Mouse (Mus musculus): ENCODE data around the gene Rassf4. TPM values are rescaled to one million over a fixed set of nuclear protein-coding genes. Genes with fewer than 3 reads are reported as not detected.

Gene Rassf4
- polyA plus RNA-seq, 1 experiment: 2.0 TPM

DNA sequence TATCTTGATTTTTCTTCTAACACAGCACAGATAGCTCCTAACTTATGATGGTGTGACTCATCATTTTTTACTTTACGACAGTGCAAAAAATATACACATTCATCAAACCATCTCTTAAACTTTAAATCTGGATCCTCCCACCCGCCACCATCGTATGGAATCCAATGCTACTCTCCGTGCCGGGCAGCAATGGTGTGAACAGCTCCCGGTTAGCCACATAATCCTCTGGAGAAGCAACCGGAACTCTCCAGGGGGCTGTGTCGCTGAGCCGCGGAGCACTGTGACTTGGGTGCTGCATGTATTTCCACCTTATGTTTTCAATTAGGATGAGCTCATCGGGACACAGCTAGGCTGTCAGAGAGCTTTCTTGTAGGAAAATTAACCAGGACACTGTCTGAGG is 30.8 kb downstream of the Rassf4 start:
- TF ChIP-seq CTCF (IDR thresholded peaks at IDR 0.05; ENCODE audit: borderline replicate concordance, insufficient read depth, low read length): no peak
- TF ChIP-seq POLR2A (IDR thresholded peaks at IDR 0.05; ENCODE audit: low read depth, low read length): no peak
- Histone ChIP-seq H3K27ac (ENCODE audit: insufficient read depth, low read length) (no peak overlapping the region), H3K4me1 (ENCODE audit: control insufficient read depth, insufficient read depth, low read length) (peaks cover 3% of the 10 kb centered on the region), H3K4me3 (ENCODE audit: insufficient read depth, low read length) (no peak overlapping the region)

DNA sequence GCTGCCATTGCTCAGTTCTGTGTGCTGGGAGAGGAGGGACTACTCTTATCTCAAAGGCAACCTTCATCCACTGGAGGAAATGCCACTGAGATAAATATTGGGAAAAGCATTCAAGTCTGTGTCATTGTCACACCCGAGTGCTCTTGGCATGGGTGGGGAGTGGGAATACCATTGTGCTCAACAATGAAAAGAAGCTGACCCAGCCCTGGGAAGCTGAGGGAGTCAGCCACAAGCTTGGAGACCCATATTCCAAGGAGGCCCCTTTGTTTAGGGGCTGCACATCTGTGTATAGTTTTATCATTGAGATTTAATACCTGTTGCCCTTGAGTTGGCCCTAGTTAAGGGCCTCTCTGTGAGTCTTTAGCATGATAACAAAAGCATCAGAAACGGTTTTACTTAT is 34.1 kb downstream of the Rassf4 start:
- no peak overlapping the region for H3K4me3 ChIP-seq (ENCODE audit: insufficient read depth, low read length)
- H3K4me1 ChIP-seq (ENCODE audit: control insufficient read depth, insufficient read depth, low read length): peaks cover 3% of the 10 kb centered on the region
- TF ChIP-seq CTCF (IDR thresholded peaks at IDR 0.05; ENCODE audit: borderline replicate concordance, insufficient read depth, low read length) (no peak), POLR2A (IDR thresholded peaks at IDR 0.05; ENCODE audit: low read depth, low read length) (no peak)
- H3K27ac ChIP-seq (ENCODE audit: insufficient read depth, low read length): no peak overlapping the region

DNA sequence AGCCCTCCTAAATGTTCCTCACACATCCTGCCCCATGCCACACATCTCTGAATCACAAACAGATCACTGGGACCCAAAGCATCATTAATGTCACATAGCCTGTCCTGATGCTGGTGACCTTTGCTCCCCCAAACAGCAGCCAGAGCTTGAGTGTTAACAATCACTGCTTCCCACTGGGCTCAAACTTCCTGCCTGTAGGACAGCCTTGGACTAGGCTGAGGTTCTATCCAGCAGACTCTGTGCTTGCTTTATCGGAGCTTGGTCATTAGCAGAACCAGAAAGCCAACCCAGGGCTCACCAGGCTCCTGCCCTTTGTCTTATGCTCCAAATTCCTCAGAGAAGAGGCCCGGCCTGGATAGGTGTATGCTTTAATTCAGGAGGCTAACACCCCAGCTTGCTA is 34.9 kb downstream of the Rassf4 start:
- H3K27ac ChIP-seq (ENCODE audit: insufficient read depth, low read length): no peak overlapping the region
- no peak overlapping the region for H3K4me3 ChIP-seq (ENCODE audit: insufficient read depth, low read length)
- no peak for TF ChIP-seq CTCF (IDR thresholded peaks at IDR 0.05; ENCODE audit: borderline replicate concordance, insufficient read depth, low read length)
- no peak for TF ChIP-seq POLR2A (IDR thresholded peaks at IDR 0.05; ENCODE audit: low read depth, low read length)
- H3K4me1 ChIP-seq (ENCODE audit: control insufficient read depth, insufficient read depth, low read length): peaks cover 3% of the 10 kb centered on the region

DNA sequence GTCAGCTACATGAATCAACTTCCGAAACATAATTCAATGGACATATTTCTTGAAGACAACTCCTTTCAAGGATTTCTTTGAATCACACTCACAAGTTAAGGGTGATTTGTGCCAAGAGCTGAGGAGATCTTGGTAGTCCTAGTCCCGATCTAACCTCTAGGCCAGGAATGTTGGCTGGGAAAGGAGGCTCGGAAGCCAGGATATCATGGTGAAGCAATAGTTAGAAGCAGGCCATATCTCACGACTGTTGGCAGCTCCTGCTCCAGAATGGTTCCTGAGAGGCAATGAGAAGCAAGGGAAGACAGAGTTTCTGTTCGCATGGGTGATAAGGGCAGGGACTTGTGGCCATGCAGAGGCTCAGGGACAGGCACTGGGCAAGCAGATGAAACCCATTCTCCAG is 36.3 kb downstream of the Rassf4 start:
- Histone ChIP-seq H3K27ac (ENCODE audit: insufficient read depth, low read length) (no peak overlapping the region), H3K4me3 (ENCODE audit: insufficient read depth, low read length) (no peak overlapping the region), H3K4me1 (ENCODE audit: control insufficient read depth, insufficient read depth, low read length) (no peaks in the 10 kb centered on the region; the same call in 1 of the 2 replicates)
- TF ChIP-seq CTCF (IDR thresholded peaks at IDR 0.05; ENCODE audit: borderline replicate concordance, insufficient read depth, low read length): no peak
- no peak for TF ChIP-seq POLR2A (IDR thresholded peaks at IDR 0.05; ENCODE audit: low read depth, low read length)

DNA sequence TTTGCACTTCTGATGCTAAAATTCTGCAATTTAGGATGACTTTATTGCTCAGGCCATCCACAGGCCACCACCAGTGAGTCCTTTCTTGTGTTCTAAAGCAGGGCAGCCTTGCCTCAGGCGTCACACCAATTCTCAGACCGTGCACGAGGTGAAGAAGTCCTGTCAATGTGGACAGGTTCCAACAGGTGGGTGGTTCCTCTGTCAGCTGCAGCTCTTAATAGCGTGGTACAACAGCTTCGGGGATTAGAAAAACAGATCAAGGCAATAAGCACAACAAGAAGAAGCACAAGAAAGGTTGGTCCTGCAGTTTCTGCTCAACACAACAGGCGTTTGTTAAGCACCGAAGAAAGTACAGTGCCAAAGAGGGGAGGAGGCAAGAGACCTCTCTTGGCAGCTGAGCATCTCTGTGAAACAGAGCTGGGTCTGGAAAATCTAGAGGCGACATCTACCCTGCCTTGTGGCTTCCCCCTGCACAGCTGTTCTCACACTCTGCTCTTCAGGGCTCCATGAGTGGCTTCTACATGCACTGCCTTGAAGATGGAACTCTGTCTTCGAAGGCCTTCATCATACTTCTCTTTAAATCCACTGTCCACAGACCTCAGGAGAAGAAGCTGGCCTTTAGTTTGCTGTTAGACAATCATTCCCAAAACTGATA is 37.0 kb downstream of the Rassf4 start:
- TF ChIP-seq POLR2A (IDR thresholded peaks at IDR 0.05; ENCODE audit: low read depth, low read length): no peak
- TF ChIP-seq CTCF (IDR thresholded peaks at IDR 0.05; ENCODE audit: borderline replicate concordance, insufficient read depth, low read length): no peak
- no peaks in the 10 kb centered on the region for H3K4me1 ChIP-seq (ENCODE audit: control insufficient read depth, insufficient read depth, low read length)
- H3K27ac ChIP-seq (ENCODE audit: insufficient read depth, low read length): no peak overlapping the region
- no peak overlapping the region for H3K4me3 ChIP-seq (ENCODE audit: insufficient read depth, low read length)

DNA sequence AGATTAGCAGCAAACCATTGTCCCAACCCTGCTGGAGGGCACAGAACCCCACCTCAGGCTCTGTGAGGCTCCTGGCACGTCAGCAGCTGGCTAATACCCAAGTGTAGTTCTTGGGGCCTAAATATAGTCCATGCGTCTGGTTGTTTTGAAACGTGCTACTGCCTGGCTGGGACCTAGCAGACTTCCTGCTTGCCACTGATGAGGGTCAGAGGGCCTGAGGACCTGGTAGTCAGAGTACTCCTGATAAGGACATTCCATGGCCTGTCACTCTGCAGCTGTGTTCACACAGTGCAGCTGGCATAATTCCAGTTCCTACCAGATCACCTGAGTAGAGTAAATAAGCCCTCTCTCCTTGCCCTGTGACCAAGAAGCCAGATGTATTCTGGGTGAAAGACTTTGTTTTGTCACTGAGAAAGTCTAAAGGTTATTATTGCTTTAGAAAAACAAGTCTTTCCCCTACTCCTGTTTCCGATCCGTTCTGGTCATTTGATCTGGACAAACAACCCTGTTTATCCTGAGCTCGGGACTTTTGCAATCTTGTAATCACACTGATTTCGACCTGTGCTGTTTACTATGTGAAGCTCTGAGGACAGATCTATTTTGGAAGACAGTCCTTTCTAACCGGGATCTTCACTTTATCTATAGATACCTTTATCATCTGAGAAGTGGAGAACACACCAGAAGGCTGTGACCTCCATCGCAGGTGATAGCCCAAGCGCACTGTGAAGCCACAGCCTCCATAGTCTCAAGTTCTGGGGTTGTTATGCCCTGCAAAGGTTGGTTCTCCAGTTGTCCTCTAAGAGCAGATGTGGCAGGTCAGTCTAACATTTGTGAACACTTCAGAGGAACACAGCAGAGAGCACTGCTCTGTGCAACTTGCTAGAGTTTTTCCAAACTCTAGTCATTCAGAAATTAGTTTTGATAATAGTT is 38.2 kb downstream of the Rassf4 start:
- TF ChIP-seq POLR2A (IDR thresholded peaks at IDR 0.05; ENCODE audit: low read depth, low read length) (no peak), CTCF (IDR thresholded peaks at IDR 0.05; ENCODE audit: borderline replicate concordance, insufficient read depth, low read length) (no peak)
- Histone ChIP-seq H3K27ac (ENCODE audit: insufficient read depth, low read length) (no peak overlapping the region), H3K4me3 (ENCODE audit: insufficient read depth, low read length) (no peak overlapping the region), H3K4me1 (ENCODE audit: control insufficient read depth, insufficient read depth, low read length) (no peaks in the 10 kb centered on the region)

DNA sequence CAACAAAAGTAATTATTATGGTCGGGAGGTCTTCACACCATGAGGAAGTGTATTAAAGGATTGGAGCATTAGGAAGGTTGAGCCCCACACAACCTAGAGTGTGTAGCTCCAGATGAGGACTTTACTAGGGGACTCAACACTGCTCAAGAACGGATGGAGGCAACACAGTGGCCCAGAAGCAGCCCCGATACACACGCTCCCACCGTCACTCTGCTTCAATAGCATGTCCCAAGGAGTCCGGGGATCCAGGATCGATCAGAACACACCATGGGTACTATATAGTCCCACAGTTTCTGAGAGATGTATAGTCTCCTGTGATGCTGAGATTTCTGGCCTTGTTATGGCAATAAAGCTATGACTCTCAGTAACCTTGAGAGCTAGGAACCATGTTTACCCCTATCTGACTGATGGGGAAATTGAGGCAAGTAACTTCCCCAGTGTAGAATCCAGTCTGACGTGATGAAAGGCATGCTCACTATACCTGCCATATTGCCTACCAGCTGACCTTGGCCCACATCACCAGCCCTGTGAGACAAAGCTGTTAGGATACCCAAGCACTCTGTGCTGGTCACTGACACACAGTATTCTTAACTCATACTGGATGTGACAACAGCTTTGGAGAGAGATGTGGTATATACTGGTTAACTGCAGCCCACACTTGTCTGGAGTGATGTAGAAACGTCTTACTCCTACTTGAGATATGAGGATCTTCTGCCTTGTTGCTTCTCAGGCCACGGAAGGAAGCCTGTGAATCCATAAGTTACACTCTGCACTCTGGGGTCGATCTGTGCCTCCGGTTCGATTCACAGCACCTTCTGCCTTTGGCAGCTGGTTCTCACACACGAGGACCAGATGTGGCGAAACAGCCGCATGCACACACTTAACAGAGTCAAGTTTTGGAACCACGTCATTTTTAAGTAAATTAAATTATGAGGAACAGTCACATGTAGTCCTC is 39.7 kb downstream of the Rassf4 start:
- H3K4me1 ChIP-seq (ENCODE audit: control insufficient read depth, insufficient read depth, low read length): no peaks in the 10 kb centered on the region
- H3K27ac ChIP-seq (ENCODE audit: insufficient read depth, low read length): no peak overlapping the region
- TF ChIP-seq CTCF (IDR thresholded peaks at IDR 0.05; ENCODE audit: borderline replicate concordance, insufficient read depth, low read length): no peak
- TF ChIP-seq POLR2A (IDR thresholded peaks at IDR 0.05; ENCODE audit: low read depth, low read length): no peak
- no peak overlapping the region for H3K4me3 ChIP-seq (ENCODE audit: insufficient read depth, low read length)

DNA sequence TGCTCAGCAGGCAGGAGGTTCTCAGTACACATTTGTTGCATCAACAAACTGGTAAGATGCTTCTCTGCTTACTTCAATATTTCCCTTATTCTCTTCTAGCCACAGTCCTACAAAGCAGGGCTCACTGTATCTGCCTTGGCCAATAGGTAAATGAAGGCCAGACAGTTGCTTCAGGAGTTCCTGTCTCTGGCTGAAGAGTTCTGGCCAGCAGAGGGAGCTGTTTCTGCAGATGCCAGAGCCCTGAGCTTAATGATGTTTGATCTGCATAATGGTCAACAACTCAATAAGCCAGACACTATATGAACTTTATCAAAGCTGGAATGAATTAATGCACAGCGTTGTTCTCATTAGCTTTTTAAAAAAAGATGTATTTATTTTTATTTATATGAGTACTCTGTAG is 41.6 kb downstream of the Rassf4 start:
- peak; percentile 44 for TF ChIP-seq CTCF (IDR thresholded peaks at IDR 0.05; ENCODE audit: borderline replicate concordance, insufficient read depth, low read length)
- TF ChIP-seq POLR2A (IDR thresholded peaks at IDR 0.05; ENCODE audit: low read depth, low read length): no peak
- H3K27ac ChIP-seq (ENCODE audit: insufficient read depth, low read length): no peak overlapping the region
- no peaks in the 10 kb centered on the region for H3K4me1 ChIP-seq (ENCODE audit: control insufficient read depth, insufficient read depth, low read length)
- no peak overlapping the region for H3K4me3 ChIP-seq (ENCODE audit: insufficient read depth, low read length)

DNA sequence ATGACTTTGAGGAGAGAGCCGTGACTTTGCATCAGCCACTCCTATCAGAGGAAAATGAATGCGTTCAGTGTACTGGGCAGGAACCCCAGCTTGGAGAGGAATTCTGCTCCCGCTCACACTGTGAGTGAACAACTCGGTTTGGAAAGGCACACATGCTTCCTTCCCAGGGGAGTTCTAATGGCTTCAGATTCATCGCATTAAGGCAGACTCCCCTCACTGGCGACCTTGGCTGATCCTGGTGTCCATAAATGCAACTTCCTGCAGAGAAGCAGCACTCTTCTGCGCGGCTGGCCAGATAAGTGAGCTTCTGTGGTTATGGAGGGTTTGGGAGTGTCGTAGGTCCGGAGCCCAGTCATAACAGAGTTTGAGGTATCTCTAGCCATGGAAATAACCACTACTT is 44.0 kb downstream of the Rassf4 start:
- no peak overlapping the region for H3K27ac ChIP-seq (ENCODE audit: insufficient read depth, low read length)
- no peaks in the 10 kb centered on the region for H3K4me1 ChIP-seq (ENCODE audit: control insufficient read depth, insufficient read depth, low read length)
- no peak for TF ChIP-seq POLR2A (IDR thresholded peaks at IDR 0.05; ENCODE audit: low read depth, low read length)
- TF ChIP-seq CTCF (IDR thresholded peaks at IDR 0.05; ENCODE audit: borderline replicate concordance, insufficient read depth, low read length): no peak
- H3K4me3 ChIP-seq (ENCODE audit: insufficient read depth, low read length): no peak overlapping the region

Measured in embryonic fibroblast, embryonic 13.5 days (primary cell).